Comparison of ENCODE assay signal across 23 mouse cellular contexts in the genomic region with DNA sequence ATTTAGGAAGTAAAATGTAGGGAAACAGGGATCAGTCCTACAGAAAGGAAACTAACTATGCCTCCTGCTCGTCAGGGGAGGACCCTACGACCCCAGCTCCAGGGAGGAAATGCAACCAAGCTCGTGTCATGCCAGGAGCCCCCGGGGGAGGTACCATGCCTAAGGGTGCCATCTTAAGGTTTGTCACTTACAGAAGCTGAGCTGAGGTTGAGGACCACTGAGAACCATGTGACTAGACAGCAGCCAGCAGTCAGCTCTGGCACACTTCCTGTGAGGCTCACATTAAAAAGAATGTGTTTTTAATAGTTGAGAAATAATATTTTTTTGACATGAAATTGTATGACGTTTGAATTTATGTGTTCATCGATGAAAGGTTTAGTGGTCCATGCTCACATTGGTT.
DNase-seq lines count a peak whose midpoint lies in the region; ATAC-seq and TF ChIP-seq lines count a peak whose summit lies in the region.
"Had no signal": no experiment of that assay in that cellular context is flagged by ENCODE, and none has a peak within 500 bp of the region (broad histone marks: within the 10 kb centered on the region; RNA-seq: fewer than 3 reads in every experiment).

No protein-coding gene starts in this region.

- H3K27me3 ChIP-seq in spleen, adult 2 months (ENCODE audit: control insufficient read depth, insufficient read depth, low read length): no peaks in the 10 kb centered on the region
- H3K27me3 ChIP-seq in splenic B cell, adult 2 months (ENCODE audit: control insufficient read depth, insufficient read depth, low read length, poor library complexity, severe bottlenecking): no peaks in the 10 kb centered on the region
- H3K27me3 ChIP-seq in hindbrain, embryonic 14.5 days (ENCODE audit: control insufficient read depth, insufficient read depth, low read length): no peaks in the 10 kb centered on the region
- H3K27me3 ChIP-seq: embryonic facial prominence, embryonic 15.5 days; heart, embryonic 15.5 days had no signal

- H3K4me1 ChIP-seq in spleen, adult 2 months (ENCODE audit: control insufficient read depth, insufficient read depth, insufficient read length): peaks cover 55% of the 10 kb centered on the region
- peaks cover 7% of the 10 kb centered on the region for H3K4me1 ChIP-seq in hindbrain, embryonic 14.5 days (replicated peaks; ENCODE audit: control insufficient read depth, insufficient read depth, low read length)

- no peak for TF ChIP-seq CTCF in spleen, adult 2 months (IDR thresholded peaks at IDR 0.05; ENCODE audit: extremely low read depth, insufficient read depth, insufficient read length, insufficient replicate concordance)

- no peak overlapping the region for H3K9ac ChIP-seq in hindbrain, embryonic 14.5 days
- H3K9ac ChIP-seq: embryonic facial prominence, embryonic 15.5 days; heart, embryonic 15.5 days had no signal

- no peaks in the 10 kb centered on the region for H3K9me3 ChIP-seq in hindbrain, embryonic 14.5 days (ENCODE audit: control insufficient read depth, low read length)
- H3K9me3 ChIP-seq: embryonic facial prominence, embryonic 15.5 days; forebrain, embryonic 10.5 days; G1E; heart, embryonic 15.5 days had no signal

- TF ChIP-seq POLR2A in spleen, adult 2 months (IDR thresholded peaks at IDR 0.05; ENCODE audit: low read depth, low read length): no peak

- H3K4me3 ChIP-seq in spleen, adult 2 months (ENCODE audit: extremely low read depth, insufficient read depth, insufficient read length): no peak overlapping the region
- no peak overlapping the region for H3K4me3 ChIP-seq in hindbrain, embryonic 14.5 days (replicated peaks; ENCODE audit: low read length)
- H3K4me3 ChIP-seq: embryonic facial prominence, embryonic 15.5 days; erythroblast, embryonic 14.5 days; forebrain, embryonic 10.5 days; heart, adult 2 months; heart, embryonic 15.5 days had no signal

- peak overlapping the region; percentile 78 for H3K27ac ChIP-seq in spleen, adult 2 months (ENCODE audit: insufficient read depth, low read length)
- no peak overlapping the region for H3K27ac ChIP-seq in hindbrain, embryonic 14.5 days
- H3K27ac ChIP-seq: embryonic facial prominence, embryonic 15.5 days; forebrain, embryonic 10.5 days; heart, embryonic 15.5 days had no signal

- ATAC-seq in inflammation-experienced regulatory T-cells, adult 6 months: peak; percentile 75
- no peak for ATAC-seq in cerebellum, adult (ENCODE audit: insufficient number of reproducible peaks, low FRiP score, low TSS enrichment)
- no peak for ATAC-seq in hindbrain, embryonic 14.5 days (ENCODE audit: low FRiP score)
- ATAC-seq: forebrain, embryonic 14.5 days; hindbrain, embryonic 16.5 days; intestine, embryonic 16.5 days had no signal

- intact Hi-C loops in left cerebral cortex, postnatal 25 days (cut with DNase I): no loop called here

- WGBS in spleen, adult 2 months: 26% methylated on average over 6 of the region's 6 CpGs
- 84% methylated on average over 6 of the region's 6 CpGs for WGBS in hindbrain, embryonic 14.5 days

- H3K4me2 ChIP-seq in hindbrain, embryonic 14.5 days (replicated peaks): no peak overlapping the region
- H3K4me2 ChIP-seq: embryonic facial prominence, embryonic 15.5 days; heart, embryonic 11.5 days; heart, embryonic 15.5 days had no signal

- DNase-seq in spleen, adult 2 months (ENCODE audit: low read depth in 1 of 2, low spot score in 2 of 2): no peak
- no peak for DNase-seq in spleen, adult 12 weeks (ENCODE audit: low spot score)
- DNase-seq in T-cell, adult 2 months (ENCODE audit: low spot score): peak; percentile 54
- DNase-seq in splenic B cell, adult 2 months (ENCODE audit: low read depth, low spot score): peak; percentile 38
- DNase-seq in left cerebral cortex, postnatal 25 days (ENCODE audit: low spot score in 2 of 2): no peak
- DNase-seq in hindbrain, embryonic 14.5 days (ENCODE audit: low spot score): no peak
- DNase-seq: adrenal gland, postnatal 14 days; cerebellum, adult 2 months; cerebellum, postnatal 10 days; gastrocnemius, postnatal 36 days; heart, adult 2 months; heart, postnatal 14 days had no signal

- H3K36me3 ChIP-seq in spleen, adult 2 months (ENCODE audit: control insufficient read depth, insufficient read depth, low read length): peaks cover 13% of the 10 kb centered on the region
- peaks cover 9% of the 10 kb centered on the region; the same call in 1 of the 2 replicates for H3K36me3 ChIP-seq in splenic B cell, adult 2 months (ENCODE audit: control insufficient read depth, insufficient read depth, low read length, poor library complexity, severe bottlenecking)
- no peaks in the 10 kb centered on the region for H3K36me3 ChIP-seq in hindbrain, embryonic 14.5 days (replicated peaks; ENCODE audit: control insufficient read depth, insufficient read depth)
- H3K36me3 ChIP-seq: embryonic facial prominence, embryonic 15.5 days; forebrain, embryonic 10.5 days; heart, embryonic 15.5 days had no signal

Comparison
In these comparisons a context has a peak if more than half of its experiments do, and no peak if none do; other contexts are left out.
1. DNase-seq: peak in T-cell, adult 2 months (single experiment) and splenic B cell, adult 2 months (single experiment); none in spleen, adult 2 months (0 of 2), spleen, adult 12 weeks (single experiment), left cerebral cortex, postnatal 25 days (0 of 2) and hindbrain, embryonic 14.5 days (single experiment).